Mouse (Mus musculus): ENCODE measurements around the gene Zfp644. TPM values are rescaled to one million over a fixed set of nuclear protein-coding genes. Genes with fewer than 3 reads are reported as not detected.

Gene Zfp644
- polyA plus RNA-seq, 1 experiment = 32.0 TPM

DNA sequence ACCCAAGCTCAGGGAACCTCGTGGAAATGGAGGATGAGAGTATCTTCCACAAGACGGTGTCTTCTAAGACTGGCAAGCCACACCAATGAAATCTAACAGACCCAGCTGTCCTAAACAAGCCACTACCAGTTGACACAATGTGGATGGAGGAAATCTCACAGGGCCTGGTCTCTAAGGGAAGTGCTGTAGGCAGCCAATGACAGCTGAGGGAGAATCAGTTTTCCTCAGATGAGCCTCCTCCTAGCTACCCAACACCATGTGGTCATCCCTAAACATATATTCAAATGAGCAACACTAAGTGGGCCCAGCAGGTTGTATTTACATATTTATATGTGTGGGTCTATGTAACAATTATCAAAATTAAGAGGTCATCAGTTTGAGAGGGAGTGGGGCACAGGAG lies 99.6 kb downstream of the Zfp644 start:
- DNase-seq = no peak
- WGBS = 91% methylated on average over 2 of the region's 2 CpGs
- no peak for TF ChIP-seq CTCF (IDR thresholded peaks at IDR 0.05; ENCODE audit: borderline replicate concordance, control insufficient read depth, extremely low read depth, insufficient read depth, low read length, poor library complexity)
- no peak for TF ChIP-seq POLR2A (IDR thresholded peaks at IDR 0.05; ENCODE audit: control insufficient read depth, extremely low read depth, insufficient read depth, low read length, poor library complexity)

DNA sequence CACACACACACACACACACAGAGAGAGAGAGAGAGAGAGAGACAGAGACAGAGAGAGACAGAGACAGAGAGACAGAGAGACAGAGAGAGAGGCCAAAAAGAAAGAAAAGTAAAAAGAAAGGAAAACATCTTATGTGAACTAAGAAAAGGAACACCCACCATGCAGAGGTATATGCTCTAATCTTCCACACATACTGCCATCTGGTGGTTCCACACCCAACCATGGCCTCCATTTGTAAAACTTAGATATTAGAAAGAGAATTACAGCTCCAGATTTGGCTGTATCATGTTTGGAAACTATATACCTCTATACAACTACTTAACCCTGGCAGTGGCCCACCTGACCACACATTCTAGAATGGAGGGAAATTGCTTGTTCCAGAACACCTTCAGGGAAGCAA lies 102.7 kb downstream of the Zfp644 start:
- no peak overlapping the region for H3K27ac ChIP-seq (ENCODE audit: control insufficient read depth, insufficient read depth, low read length)
- H3K36me3 ChIP-seq (ENCODE audit: control insufficient read depth, insufficient read depth, low read length) = no peaks in the 10 kb centered on the region
- no peak for DNase-seq
- no peaks in the 10 kb centered on the region for H3K4me1 ChIP-seq (replicated peaks; ENCODE audit: control insufficient read depth, insufficient read depth, low read length)
- no peak overlapping the region for H3K4me3 ChIP-seq (ENCODE audit: control insufficient read depth, insufficient read depth, low read length)
- TF ChIP-seq POLR2A (IDR thresholded peaks at IDR 0.05; ENCODE audit: control insufficient read depth, extremely low read depth, insufficient read depth, low read length, poor library complexity) (no peak), CTCF (IDR thresholded peaks at IDR 0.05; ENCODE audit: borderline replicate concordance, control insufficient read depth, extremely low read depth, insufficient read depth, low read length, poor library complexity) (no peak)
- H3K27me3 ChIP-seq (ENCODE audit: control insufficient read depth, insufficient read depth, low read length) = no peaks in the 10 kb centered on the region

More for the DNA sequence above, 99.6 kb downstream of the Zfp644 start:
- Histone ChIP-seq H3K36me3 (ENCODE audit: control insufficient read depth, insufficient read depth, low read length) (no peaks in the 10 kb centered on the region), H3K4me3 (ENCODE audit: control insufficient read depth, insufficient read depth, low read length) (no peak overlapping the region), H3K4me1 (replicated peaks; ENCODE audit: control insufficient read depth, insufficient read depth, low read length) (no peaks in the 10 kb centered on the region), H3K27ac (ENCODE audit: control insufficient read depth, insufficient read depth, low read length) (no peak overlapping the region), H3K27me3 (ENCODE audit: control insufficient read depth, insufficient read depth, low read length) (no peaks in the 10 kb centered on the region)

DNA sequence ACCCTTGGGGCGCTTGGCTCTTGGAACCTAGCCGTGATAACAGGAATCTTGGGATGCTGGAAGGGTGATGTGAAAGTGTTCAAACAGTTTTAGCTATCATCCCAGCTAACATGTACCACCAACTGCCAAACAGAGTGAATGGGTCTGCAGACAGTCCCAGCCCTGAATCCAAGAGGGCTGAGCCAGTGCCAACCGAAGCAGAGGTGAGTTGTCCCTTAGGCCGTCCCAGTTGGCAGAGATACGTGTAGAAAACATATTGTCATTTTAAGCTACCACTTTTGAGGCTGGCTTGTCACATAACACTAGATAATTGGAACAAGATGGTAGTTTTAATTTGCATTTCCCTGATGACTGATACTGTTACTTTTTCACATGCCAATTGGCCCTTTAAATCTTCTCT lies 106.4 kb downstream of the Zfp644 start:
- 95% methylated on average over 5 of the region's 5 CpGs for WGBS
- TF ChIP-seq POLR2A (IDR thresholded peaks at IDR 0.05; ENCODE audit: control insufficient read depth, extremely low read depth, insufficient read depth, low read length, poor library complexity) (no peak), CTCF (IDR thresholded peaks at IDR 0.05; ENCODE audit: borderline replicate concordance, control insufficient read depth, extremely low read depth, insufficient read depth, low read length, poor library complexity) (no peak)
- no peaks in the 10 kb centered on the region for H3K4me1 ChIP-seq (replicated peaks; ENCODE audit: control insufficient read depth, insufficient read depth, low read length)
- H3K36me3 ChIP-seq (ENCODE audit: control insufficient read depth, insufficient read depth, low read length) = no peaks in the 10 kb centered on the region
- no peaks in the 10 kb centered on the region for H3K27me3 ChIP-seq (ENCODE audit: control insufficient read depth, insufficient read depth, low read length)
- H3K4me3 ChIP-seq (ENCODE audit: control insufficient read depth, insufficient read depth, low read length) = no peak overlapping the region
- no peak overlapping the region for H3K27ac ChIP-seq (ENCODE audit: control insufficient read depth, insufficient read depth, low read length)
- no peak for DNase-seq

DNA sequence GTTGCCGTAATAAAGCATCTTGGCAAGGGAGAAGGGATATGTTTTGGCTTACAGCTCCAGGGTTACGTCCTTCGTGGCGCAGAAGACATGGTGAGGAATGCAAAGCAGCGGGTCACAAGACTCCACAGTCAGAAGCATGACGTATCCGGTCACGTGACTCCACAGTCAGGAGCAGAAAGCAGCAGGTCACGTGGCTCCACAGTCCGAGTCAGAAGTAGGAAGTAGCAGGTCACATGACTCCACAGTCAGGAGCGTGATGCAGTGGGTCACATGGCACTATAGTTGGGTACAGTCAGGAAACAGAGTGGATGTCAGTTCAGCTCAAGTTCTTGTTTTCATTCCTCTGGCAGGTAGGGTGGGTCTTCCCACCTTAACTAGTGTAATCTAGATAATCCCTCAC lies 107.4 kb downstream of the Zfp644 start:
- H3K27me3 ChIP-seq (ENCODE audit: control insufficient read depth, insufficient read depth, low read length) = no peaks in the 10 kb centered on the region
- WGBS = 97% methylated on average over 11 of the region's 11 CpGs

DNA sequence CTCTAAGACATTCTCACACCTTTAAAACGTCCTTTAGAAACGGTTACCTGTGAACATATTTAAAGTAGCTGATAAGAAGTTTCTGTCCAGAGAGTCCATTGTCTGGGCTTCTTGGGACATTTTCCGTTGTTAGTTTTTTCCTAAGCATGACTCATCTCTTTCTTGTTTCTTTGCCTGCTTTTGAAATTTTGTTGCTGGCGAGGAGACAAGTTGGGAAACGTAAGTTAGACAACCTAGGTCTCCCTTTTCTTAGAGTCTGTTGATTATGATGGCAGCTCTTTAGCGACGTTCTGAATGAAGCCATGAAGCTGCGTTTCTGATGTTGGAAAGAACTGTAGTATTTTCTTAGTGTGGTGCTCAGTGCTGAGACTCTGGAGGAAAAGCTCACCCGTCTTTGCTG lies 108.1 kb downstream of the Zfp644 start:
- TF ChIP-seq POLR2A (IDR thresholded peaks at IDR 0.05; ENCODE audit: control insufficient read depth, extremely low read depth, insufficient read depth, low read length, poor library complexity) (no peak), CTCF (IDR thresholded peaks at IDR 0.05; ENCODE audit: borderline replicate concordance, control insufficient read depth, extremely low read depth, insufficient read depth, low read length, poor library complexity) (no peak)

More for the DNA sequence above, 107.4 kb downstream of the Zfp644 start:
- no peak overlapping the region for H3K4me3 ChIP-seq (ENCODE audit: control insufficient read depth, insufficient read depth, low read length)
- H3K4me1 ChIP-seq (replicated peaks; ENCODE audit: control insufficient read depth, insufficient read depth, low read length) = no peaks in the 10 kb centered on the region
- TF ChIP-seq CTCF (IDR thresholded peaks at IDR 0.05; ENCODE audit: borderline replicate concordance, control insufficient read depth, extremely low read depth, insufficient read depth, low read length, poor library complexity) (no peak), POLR2A (IDR thresholded peaks at IDR 0.05; ENCODE audit: control insufficient read depth, extremely low read depth, insufficient read depth, low read length, poor library complexity) (no peak)
- no peaks in the 10 kb centered on the region for H3K36me3 ChIP-seq (ENCODE audit: control insufficient read depth, insufficient read depth, low read length)
- no peak overlapping the region for H3K27ac ChIP-seq (ENCODE audit: control insufficient read depth, insufficient read depth, low read length)
- DNase-seq = no peak

DNA sequence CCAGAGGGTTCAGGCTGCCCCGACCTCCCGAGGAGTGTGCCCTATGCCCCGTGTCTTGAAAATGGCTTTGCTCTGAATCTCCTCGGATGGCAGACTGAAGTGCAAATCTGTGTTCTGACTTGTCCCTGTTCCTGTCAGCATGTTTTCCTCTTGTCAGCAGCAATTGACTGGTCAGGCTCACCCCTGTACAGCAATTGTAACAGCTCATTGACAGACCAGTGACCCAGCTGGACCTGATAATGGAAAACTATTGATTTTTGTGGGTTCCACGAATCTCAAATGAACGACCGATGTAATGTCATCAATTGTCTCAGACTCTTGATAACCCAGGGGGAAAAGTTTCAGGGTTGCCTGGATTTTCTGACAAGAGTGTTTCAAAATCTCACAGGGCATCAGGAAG lies 116.1 kb downstream of the Zfp644 start:
- 95% methylated on average over 7 of the region's 7 CpGs for WGBS
- no peaks in the 10 kb centered on the region for H3K27me3 ChIP-seq (ENCODE audit: control insufficient read depth, insufficient read depth, low read length)
- no peak overlapping the region for H3K4me3 ChIP-seq (ENCODE audit: control insufficient read depth, insufficient read depth, low read length)
- no peak for DNase-seq
- H3K27ac ChIP-seq (ENCODE audit: control insufficient read depth, insufficient read depth, low read length) = no peak overlapping the region
- TF ChIP-seq POLR2A (IDR thresholded peaks at IDR 0.05; ENCODE audit: control insufficient read depth, extremely low read depth, insufficient read depth, low read length, poor library complexity) = no peak
- TF ChIP-seq CTCF (IDR thresholded peaks at IDR 0.05; ENCODE audit: borderline replicate concordance, control insufficient read depth, extremely low read depth, insufficient read depth, low read length, poor library complexity) = no peak
- no peaks in the 10 kb centered on the region for H3K36me3 ChIP-seq (ENCODE audit: control insufficient read depth, insufficient read depth, low read length)
- no peaks in the 10 kb centered on the region for H3K4me1 ChIP-seq (replicated peaks; ENCODE audit: control insufficient read depth, insufficient read depth, low read length)

More for the DNA sequence above, 108.1 kb downstream of the Zfp644 start:
- H3K36me3 ChIP-seq (ENCODE audit: control insufficient read depth, insufficient read depth, low read length) = no peaks in the 10 kb centered on the region
- H3K27me3 ChIP-seq (ENCODE audit: control insufficient read depth, insufficient read depth, low read length) = no peaks in the 10 kb centered on the region
- no peaks in the 10 kb centered on the region for H3K4me1 ChIP-seq (replicated peaks; ENCODE audit: control insufficient read depth, insufficient read depth, low read length)
- no peak overlapping the region for H3K4me3 ChIP-seq (ENCODE audit: control insufficient read depth, insufficient read depth, low read length)
- 98% methylated on average over 9 of the region's 9 CpGs for WGBS
- no peak for DNase-seq
- H3K27ac ChIP-seq (ENCODE audit: control insufficient read depth, insufficient read depth, low read length) = no peak overlapping the region

DNA sequence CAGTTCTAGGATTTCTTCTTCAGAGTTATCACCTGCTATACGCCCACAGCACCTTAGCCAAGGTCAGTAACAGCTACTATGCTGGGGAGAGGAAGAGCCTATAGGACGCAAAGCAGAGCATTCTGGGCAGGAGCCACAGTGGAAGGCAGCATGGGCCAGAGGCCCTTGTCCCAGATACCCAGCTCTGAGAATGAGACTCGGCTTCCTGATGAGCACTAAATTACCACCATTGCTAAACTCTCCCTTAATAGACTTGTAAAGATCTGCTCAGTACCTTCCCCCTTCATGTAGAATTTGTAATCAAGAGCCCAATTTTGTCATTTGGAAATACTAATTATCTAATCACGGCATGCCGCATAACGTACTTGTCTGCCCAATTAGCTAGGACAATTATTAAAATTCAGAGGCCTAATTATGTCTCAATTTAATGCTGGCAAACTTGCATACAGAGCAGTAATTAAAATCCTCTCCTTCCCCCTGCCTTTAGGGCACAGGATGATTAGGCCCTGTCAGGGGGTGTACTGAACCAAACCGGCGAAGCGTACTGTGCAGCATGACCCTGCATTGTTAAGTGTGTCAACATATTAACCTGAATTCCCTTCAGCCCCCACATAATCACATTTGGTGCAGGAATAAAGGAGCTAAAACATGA lies 119.7 kb downstream of the Zfp644 start:
- Histone ChIP-seq H3K27ac (ENCODE audit: control insufficient read depth, insufficient read depth, low read length) (no peak overlapping the region), H3K4me3 (ENCODE audit: control insufficient read depth, insufficient read depth, low read length) (no peak overlapping the region), H3K27me3 (ENCODE audit: control insufficient read depth, insufficient read depth, low read length) (peaks cover 8% of the 10 kb centered on the region; the same call in 1 of the 2 replicates), H3K36me3 (ENCODE audit: control insufficient read depth, insufficient read depth, low read length) (no peaks in the 10 kb centered on the region), H3K4me1 (replicated peaks; ENCODE audit: control insufficient read depth, insufficient read depth, low read length) (peaks cover 5% of the 10 kb centered on the region)
- TF ChIP-seq POLR2A (IDR thresholded peaks at IDR 0.05; ENCODE audit: control insufficient read depth, extremely low read depth, insufficient read depth, low read length, poor library complexity) (no peak), CTCF (IDR thresholded peaks at IDR 0.05; ENCODE audit: borderline replicate concordance, control insufficient read depth, extremely low read depth, insufficient read depth, low read length, poor library complexity) (no peak)
- DNase-seq = no peak
- WGBS = 94% methylated on average over 9 of the region's 9 CpGs
